Mouse (Mus musculus): ENCODE results near the gene Crabp1. TPM values are rescaled to one million over a fixed set of nuclear protein-coding genes. Genes with fewer than 3 reads are reported as not detected.

The Crabp1 gene
- polyA plus RNA-seq, 1 experiment from 2014 or later, result 224 TPM

- Histone ChIP-seq H3K4me1 (replicated peaks) (0 out of 2 replicates have a peak, but pooled peaks cover 8% of the 10 kb centered on the region), H3K27me3 (no peaks in the 10 kb centered on the region), H3K9ac (no peak overlapping the region), H3K27ac (replicated peaks) (no peak overlapping the region), H3K4me3 (no peak overlapping the region), H3K36me3 (no peaks in the 10 kb centered on the region), H3K9me3 (no peaks in the 10 kb centered on the region), H3K4me2 (no peak overlapping the region)
- WGBS, result 20% methylated on average over 13 of the region's 13 CpGs
- peak; percentile 45; the same call in 1 of the 2 replicates for ATAC-seq (ENCODE audit: low FRiP score, low read depth)
These were observed 18.7 kb upstream of the Crabp1 start for GRCm38 (mm10) chr9:54745740-54746370.

- Histone ChIP-seq H3K4me2 (no peak overlapping the region), H3K4me1 (replicated peaks) (peaks cover 23% of the 10 kb centered on the region), H3K9me3 (no peaks in the 10 kb centered on the region), H3K27ac (replicated peaks) (no peak overlapping the region), H3K27me3 (no peaks in the 10 kb centered on the region), H3K4me3 (no peak overlapping the region), H3K36me3 (no peaks in the 10 kb centered on the region), H3K9ac (no peak overlapping the region)
- ATAC-seq (ENCODE audit: low FRiP score, low read depth), result no peak
- WGBS, result 80% methylated on average over 7 of the region's 7 CpGs
These were observed 14.2 kb upstream of the Crabp1 start for GRCm38 (mm10) chr9:54750215-54750981.

GRCm38 (mm10) chr9:54751684-54752083, 12.9 kb upstream of the Crabp1 start:
- H3K36me3 ChIP-seq, result no peaks in the 10 kb centered on the region
- no peak for ATAC-seq (ENCODE audit: low FRiP score, low read depth)

GRCm38 (mm10) chr9:54752201-54752943, 12.2 kb upstream of the Crabp1 start:
- H3K4me3 ChIP-seq, result no peak overlapping the region
- H3K4me1 ChIP-seq (replicated peaks), result peaks cover 15% of the 10 kb centered on the region
- no peak overlapping the region for H3K4me2 ChIP-seq
- no peaks in the 10 kb centered on the region for H3K36me3 ChIP-seq
- H3K27ac ChIP-seq (replicated peaks), result peak overlapping the region; percentile 72
- H3K9ac ChIP-seq, result 0 out of 2 replicates have a peak overlapping the region, but pooled peaks have one; percentile 5
- ATAC-seq (ENCODE audit: low FRiP score, low read depth), result peak; percentile 76
- no peaks in the 10 kb centered on the region for H3K9me3 ChIP-seq
- H3K27me3 ChIP-seq, result no peaks in the 10 kb centered on the region
- WGBS, result 11% methylated on average over 21 of the region's 21 CpGs

More at GRCm38 (mm10) chr9:54751684-54752083, 12.9 kb upstream of the Crabp1 start:
- peaks cover 15% of the 10 kb centered on the region for H3K4me1 ChIP-seq (replicated peaks)
- 82% methylated on average over 2 of the region's 2 CpGs for WGBS
- no peak overlapping the region for H3K4me3 ChIP-seq
- no peak overlapping the region for H3K9ac ChIP-seq
- no peak overlapping the region for H3K27ac ChIP-seq (replicated peaks)
- no peaks in the 10 kb centered on the region for H3K27me3 ChIP-seq
- no peaks in the 10 kb centered on the region for H3K9me3 ChIP-seq
- H3K4me2 ChIP-seq, result no peak overlapping the region

GRCm38 (mm10) chr9:54752944-54753295, 11.6 kb upstream of the Crabp1 start:
- Histone ChIP-seq H3K9me3 (no peaks in the 10 kb centered on the region), H3K9ac (0 out of 2 replicates have a peak overlapping the region, but pooled peaks have one; percentile 5), H3K36me3 (no peaks in the 10 kb centered on the region), H3K27ac (replicated peaks) (peak overlapping the region; percentile 72; the same call in 1 of the 2 replicates), H3K4me1 (replicated peaks) (peaks cover 15% of the 10 kb centered on the region), H3K4me2 (no peak overlapping the region), H3K27me3 (no peaks in the 10 kb centered on the region), H3K4me3 (no peak overlapping the region)
- ATAC-seq (ENCODE audit: low FRiP score, low read depth), result no peak
- WGBS, result 35% methylated on average over 11 of the region's 11 CpGs

GRCm38 (mm10) chr9:54759592-54759991, 5.0 kb upstream of the Crabp1 start:
- peaks cover 22% of the 10 kb centered on the region for H3K27me3 ChIP-seq
- 11% methylated on average over 6 of the region's 6 CpGs for WGBS
- ATAC-seq (ENCODE audit: low FRiP score, low read depth), result no peak
- no peak overlapping the region for H3K27ac ChIP-seq (replicated peaks)
- no peak overlapping the region for H3K4me3 ChIP-seq
- H3K9ac ChIP-seq, result no peak overlapping the region
- no peaks in the 10 kb centered on the region for H3K9me3 ChIP-seq
- no peaks in the 10 kb centered on the region for H3K36me3 ChIP-seq
- no peak overlapping the region for H3K4me2 ChIP-seq
- H3K4me1 ChIP-seq (replicated peaks), result peaks cover 4% of the 10 kb centered on the region

GRCm38 (mm10) chr9:54764091-54764490, 457 bp upstream of the Crabp1 start:
- no peaks in the 10 kb centered on the region for H3K9me3 ChIP-seq
- no peak for ATAC-seq (ENCODE audit: low FRiP score, low read depth)
- H3K9ac ChIP-seq, result no peak overlapping the region
- H3K4me2 ChIP-seq, result peak overlapping the region; percentile 82
- no peaks in the 10 kb centered on the region for H3K36me3 ChIP-seq
- H3K4me1 ChIP-seq (replicated peaks), result peaks cover 25% of the 10 kb centered on the region
- 25% methylated on average over 12 of the region's 12 CpGs for WGBS
- H3K4me3 ChIP-seq, result peak overlapping the region; percentile 44
- H3K27me3 ChIP-seq, result peaks cover 28% of the 10 kb centered on the region
- H3K27ac ChIP-seq (replicated peaks), result no peak overlapping the region

- Histone ChIP-seq H3K27me3 (peaks cover 28% of the 10 kb centered on the region), H3K27ac (replicated peaks) (no peak overlapping the region), H3K9ac (peak overlapping the region; percentile 38), H3K4me3 (peak overlapping the region; percentile 44), H3K4me2 (peak overlapping the region; percentile 82), H3K9me3 (no peaks in the 10 kb centered on the region), H3K4me1 (replicated peaks) (peaks cover 31% of the 10 kb centered on the region), H3K36me3 (no peaks in the 10 kb centered on the region)
- 1% methylated on average over 41 of the region's 41 CpGs for WGBS
- peak; percentile 74 for ATAC-seq (ENCODE audit: low FRiP score, low read depth)
These were observed 963 bp downstream of the Crabp1 start for GRCm38 (mm10) chr9:54765336-54766085.

GRCm38 (mm10) chr9:54770140-54770780, 5.7 kb downstream of the Crabp1 start:
- no peak overlapping the region for H3K27ac ChIP-seq (replicated peaks)
- H3K9ac ChIP-seq, result no peak overlapping the region
- H3K4me1 ChIP-seq (replicated peaks), result peaks cover 20% of the 10 kb centered on the region
- no peak overlapping the region for H3K4me2 ChIP-seq
- WGBS, result 45% methylated on average over 11 of the region's 11 CpGs
- no peaks in the 10 kb centered on the region for H3K36me3 ChIP-seq
- no peaks in the 10 kb centered on the region for H3K9me3 ChIP-seq
- no peaks in the 10 kb centered on the region; the same call in 1 of the 2 replicates for H3K27me3 ChIP-seq
- no peak for ATAC-seq (ENCODE audit: low FRiP score, low read depth)
- H3K4me3 ChIP-seq, result no peak overlapping the region

- no peak overlapping the region for H3K9ac ChIP-seq
- H3K36me3 ChIP-seq, result no peaks in the 10 kb centered on the region
- no peaks in the 10 kb centered on the region for H3K4me1 ChIP-seq (replicated peaks)
- H3K9me3 ChIP-seq, result no peaks in the 10 kb centered on the region
- ATAC-seq (ENCODE audit: low FRiP score, low read depth), result no peak
- H3K27me3 ChIP-seq, result no peaks in the 10 kb centered on the region
- H3K4me2 ChIP-seq, result no peak overlapping the region
- H3K27ac ChIP-seq (replicated peaks), result no peak overlapping the region
- 77% methylated on average over 13 of the region's 13 CpGs for WGBS
- H3K4me3 ChIP-seq, result no peak overlapping the region
These were observed 12.0 kb downstream of the Crabp1 start for GRCm38 (mm10) chr9:54776451-54776982.

- no peaks in the 10 kb centered on the region for H3K9me3 ChIP-seq
- H3K27me3 ChIP-seq, result no peaks in the 10 kb centered on the region
- H3K27ac ChIP-seq (replicated peaks), result no peak overlapping the region
- ATAC-seq (ENCODE audit: low FRiP score, low read depth), result no peak
- no peak overlapping the region for H3K4me2 ChIP-seq
- H3K36me3 ChIP-seq, result no peaks in the 10 kb centered on the region
- H3K4me1 ChIP-seq (replicated peaks), result no peaks in the 10 kb centered on the region
- no peak overlapping the region for H3K9ac ChIP-seq
- no peak overlapping the region for H3K4me3 ChIP-seq
- 80% methylated on average over 8 of the region's 8 CpGs for WGBS
These were observed 14.7 kb downstream of the Crabp1 start for GRCm38 (mm10) chr9:54779280-54779679.

Measured in hindbrain, embryonic 15.5 days (tissue).